Mouse (Mus musculus) kidney, postnatal 10 days (tissue): ENCODE data around the gene Traip.

ENCODE experiments used
- DNase-seq: peaks from one replicate; pipeline ENCODE4 v3.0.0; 2021; ENCODE audit warnings: mixed read lengths

Traip gene

GRCm38 (mm10) chr9:107935374-107935773, 14.6 kb upstream of the Traip start, which contains the start of gene Camkv:
TSS of gene Camkv (plus strand) at chr9:107935674.
- DNase-seq: no peak

DNA sequence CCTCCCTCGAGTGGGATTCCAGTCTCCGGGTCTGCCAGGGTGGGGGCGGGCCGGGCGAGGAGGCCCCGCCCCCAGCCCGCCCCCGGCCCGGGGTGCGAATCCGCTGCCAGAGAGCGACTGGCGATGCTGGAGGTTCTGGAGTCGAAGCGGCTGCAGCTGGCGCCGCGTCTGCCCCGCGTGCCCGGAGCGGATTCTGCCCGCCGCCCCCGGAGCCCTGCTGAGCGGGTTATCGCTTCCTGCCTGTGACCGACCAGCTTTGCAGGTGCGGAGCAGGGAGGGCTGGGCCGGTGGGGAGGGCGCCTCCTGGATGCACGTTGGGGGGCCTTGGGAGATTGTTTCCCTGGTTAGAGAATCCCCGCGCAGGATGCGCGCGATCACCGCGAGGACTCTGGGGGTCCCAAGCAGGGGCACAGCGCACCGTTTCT, 14.1 kb upstream of the Traip start:
- peak; percentile 41 for DNase-seq

GRCm38 (mm10) chr9:107936215-107936822, 13.6 kb upstream of the Traip start:
- DNase-seq: no peak

- DNase-seq: no peak
Observed at GRCm38 (mm10) chr9:107936831-107937230, 13.1 kb upstream of the Traip start.

DNA sequence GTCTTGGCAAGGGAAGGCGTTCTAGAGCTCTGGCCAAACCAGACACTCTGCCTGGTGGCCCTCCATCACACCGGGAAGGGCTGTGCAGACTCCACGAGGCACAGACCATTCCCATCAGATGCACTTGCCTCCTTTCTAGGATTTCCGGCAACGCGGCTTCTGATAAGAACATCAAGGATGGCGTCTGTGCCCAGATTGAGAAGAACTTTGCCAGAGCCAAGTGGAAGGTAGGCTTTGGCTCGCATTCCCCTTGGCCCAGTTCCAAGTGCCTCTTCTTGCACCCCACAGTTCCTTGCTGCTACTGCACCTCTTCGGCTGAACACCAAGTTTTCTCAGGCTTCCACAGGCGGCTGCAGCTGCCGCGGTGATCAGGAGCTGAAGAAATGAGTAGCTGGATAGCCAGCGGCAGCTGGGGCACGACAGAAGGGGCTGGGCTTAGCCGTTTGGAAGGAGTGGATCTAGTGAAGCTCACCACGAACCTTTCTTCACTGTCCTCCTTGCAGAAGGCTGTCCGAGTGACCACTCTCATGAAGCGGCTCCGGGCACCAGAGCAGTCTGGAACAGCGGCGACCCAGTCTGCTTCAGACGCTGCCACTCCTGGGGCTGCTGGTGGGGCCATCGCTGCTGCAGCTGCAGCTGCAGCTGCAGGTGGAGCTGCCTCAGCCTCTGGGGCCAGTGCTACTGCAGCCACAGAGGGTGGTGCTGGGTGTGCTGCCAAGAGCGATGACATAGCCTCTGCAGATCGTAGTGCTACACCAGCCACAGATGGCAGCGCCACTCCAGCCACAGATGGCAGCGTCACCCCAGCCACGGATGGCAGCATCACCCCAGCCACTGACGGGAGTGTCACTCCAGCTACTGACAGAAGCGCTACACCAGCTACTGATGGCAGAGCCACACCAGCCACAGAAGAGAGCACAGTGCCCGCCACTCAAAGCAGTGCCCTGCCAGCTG, 2.4 kb upstream of the Traip start:
- no peak for DNase-seq

GRCm38 (mm10) chr9:107949184-107949921, 583 bp upstream of the Traip start:
- DNase-seq: no peak

- peak; percentile 96 for DNase-seq
Observed at GRCm38 (mm10) chr9:107950460-107951355, 772 bp downstream of the Traip start.

DNA sequence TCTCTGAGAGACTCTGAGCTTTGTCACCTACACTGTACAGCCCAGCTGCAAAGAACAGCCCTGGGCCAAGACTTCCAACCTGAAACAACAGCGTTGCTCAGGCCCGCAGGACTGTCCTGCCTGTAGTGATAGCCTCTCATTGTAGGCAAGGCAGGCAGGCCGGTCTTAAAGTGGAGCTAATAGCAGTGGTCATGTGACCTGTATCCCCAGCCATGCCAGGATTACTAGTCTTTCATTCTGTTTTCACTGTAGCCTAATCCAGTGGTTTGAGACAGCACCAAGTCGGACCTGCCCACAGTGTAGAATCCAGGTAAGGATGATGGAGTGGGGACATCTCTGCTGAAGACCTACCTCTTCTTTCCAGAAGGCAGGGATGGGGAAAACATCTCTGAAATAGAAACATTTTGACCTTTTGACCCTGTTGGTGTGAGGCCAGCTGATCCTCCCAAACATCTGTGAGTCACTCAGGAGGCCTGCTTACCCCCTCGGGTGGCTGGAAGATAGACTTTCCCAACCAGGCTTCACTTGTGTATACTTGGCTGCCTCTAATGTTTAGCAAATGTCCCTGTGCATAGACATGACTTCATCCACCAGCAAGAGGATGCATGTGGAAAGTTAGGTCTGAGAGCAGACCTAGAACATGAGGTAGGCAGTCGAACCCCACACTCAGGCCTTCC, 5.8 kb downstream of the Traip start:
- DNase-seq: no peak

GRCm38 (mm10) chr9:107957141-107957540, 7.2 kb downstream of the Traip start:
- DNase-seq: no peak

- DNase-seq: no peak
Observed at GRCm38 (mm10) chr9:107959896-107960295, 10.0 kb downstream of the Traip start.

DNA sequence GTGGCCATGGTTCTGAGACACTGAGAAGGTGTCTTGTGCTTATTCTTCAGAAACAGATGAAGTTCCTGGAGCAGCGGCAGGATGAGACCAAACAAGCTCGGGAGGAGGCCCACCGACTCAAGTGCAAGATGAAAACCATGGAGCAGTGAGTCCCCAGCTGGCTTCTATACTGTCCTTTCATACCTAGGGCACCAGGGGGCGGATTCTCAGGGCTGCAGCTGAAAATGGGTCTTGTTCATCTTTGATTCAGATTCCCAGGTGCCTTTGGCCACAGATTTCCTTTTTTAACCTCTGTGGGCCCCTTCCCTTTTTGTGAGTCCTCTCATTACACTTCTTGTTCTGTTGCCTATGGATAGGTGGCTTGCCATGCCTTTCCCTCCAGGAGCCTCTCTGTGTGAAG, 11.0 kb downstream of the Traip start:
- no peak for DNase-seq

- DNase-seq: no peak
Observed at GRCm38 (mm10) chr9:107961351-107961762, 11.4 kb downstream of the Traip start.

DNA sequence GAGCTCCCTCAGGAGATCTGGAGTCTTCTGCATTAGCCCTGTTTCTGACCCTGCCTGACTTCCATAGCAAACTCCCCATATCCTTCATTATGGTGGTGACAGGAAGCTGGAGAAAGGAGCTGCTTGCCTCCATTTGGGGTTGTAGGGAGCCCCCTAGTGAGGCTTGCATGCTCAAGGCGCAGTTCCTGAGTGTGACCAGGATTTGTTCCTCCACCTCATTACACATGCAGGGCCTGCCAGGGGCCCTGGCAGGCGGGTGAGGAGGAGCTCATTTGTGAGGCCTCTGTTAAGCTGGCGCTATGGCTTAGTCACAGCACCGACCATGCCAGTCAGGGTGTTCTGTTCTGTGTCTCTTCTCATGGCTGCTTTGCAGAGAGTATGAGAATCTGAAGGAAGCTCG, 11.9 kb downstream of the Traip start:
- peak; percentile 58 for DNase-seq

- no peak for DNase-seq
Observed at GRCm38 (mm10) chr9:107962916-107963315, 13.0 kb downstream of the Traip start.

DNA sequence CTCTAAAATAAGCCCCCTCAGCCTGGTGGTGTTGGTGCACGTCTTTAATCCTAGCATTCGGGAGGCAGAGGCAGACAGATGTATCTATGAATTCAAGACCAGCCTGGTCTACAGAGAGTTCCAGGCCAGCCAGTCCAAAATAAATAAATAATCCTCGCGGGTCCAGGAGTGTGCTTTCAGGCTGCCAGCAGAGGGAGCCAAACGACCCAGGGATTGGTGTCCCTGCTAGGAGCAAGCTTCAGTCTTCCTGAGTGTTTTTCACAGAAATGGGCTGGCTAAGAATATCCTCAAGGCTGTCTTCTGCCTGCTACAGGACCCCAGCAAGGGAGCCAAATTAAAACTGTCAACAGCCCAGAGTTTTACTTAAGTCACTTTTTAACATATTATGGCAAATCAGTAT, 13.8 kb downstream of the Traip start:
- peak; percentile 96 for DNase-seq

- no peak for DNase-seq
Observed at GRCm38 (mm10) chr9:107964681-107965080, 14.7 kb downstream of the Traip start.

GRCm38 (mm10) chr9:107966676-107967075, 16.7 kb downstream of the Traip start:
- no peak for DNase-seq

- no peak for DNase-seq
Observed at GRCm38 (mm10) chr9:107967437-107967836, 17.5 kb downstream of the Traip start.

GRCm38 (mm10) chr9:107968531-107968930, 18.6 kb downstream of the Traip start:
- no peak for DNase-seq

- no peak for DNase-seq
Observed at GRCm38 (mm10) chr9:107970311-107970710, 20.4 kb downstream of the Traip start.

DNA sequence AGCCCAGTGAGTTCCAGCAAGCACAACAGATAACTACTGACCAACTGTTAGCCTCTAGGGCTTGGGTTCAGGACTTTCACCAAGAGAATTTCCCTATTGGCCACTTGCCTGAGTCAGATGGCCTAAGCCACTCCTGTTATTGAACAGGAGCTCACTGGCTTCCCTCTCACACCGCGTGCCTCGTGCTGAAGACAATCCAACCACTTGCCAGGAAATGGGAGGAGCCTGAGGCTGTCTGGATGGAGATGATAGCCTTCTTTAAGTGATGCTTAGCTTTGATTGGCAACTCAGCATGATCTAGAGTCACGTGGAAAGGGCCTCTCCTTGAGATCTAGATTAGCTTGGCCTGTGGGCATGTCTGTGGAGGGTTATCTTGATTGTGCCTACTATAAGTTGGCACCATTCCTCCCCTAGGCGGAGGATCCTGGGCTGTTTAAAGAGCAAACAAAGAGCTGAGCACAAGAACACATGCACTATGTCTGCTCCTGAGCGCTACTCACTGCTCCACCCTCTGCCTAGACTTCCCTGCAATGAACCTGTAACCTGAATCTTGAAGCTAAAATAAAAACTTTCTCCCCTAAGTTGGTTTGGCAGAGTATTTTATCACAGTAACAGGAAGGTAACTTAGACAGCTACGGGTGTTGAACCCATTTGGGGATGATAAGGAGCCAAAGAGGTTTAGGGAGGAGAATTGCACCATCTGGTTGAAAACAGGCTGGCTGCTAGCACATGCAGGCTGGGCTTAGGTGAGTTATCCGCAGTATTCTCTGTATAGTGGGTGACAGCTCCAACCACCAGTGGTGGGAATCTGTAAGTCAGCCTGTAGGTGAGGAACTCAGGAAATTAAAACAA, 22.0 kb downstream of the Traip start:
- no peak for DNase-seq
